Mouse (Mus musculus) hindbrain, embryonic 16.5 days (tissue): ENCODE data around the gene Ston1. TPM values are rescaled to one million over a fixed set of nuclear protein-coding genes. Genes with fewer than 3 reads are reported as not detected.

Experiments used
- ATAC-seq: fragments of 200-750 bp; cut with Nextera tagmentation; 2 replicates; pipeline ENCODE4 v1.8.0; 2017; ENCODE audit warnings: moderate TSS enrichment, moderate library complexity
- H3K27ac ChIP-seq: fragments of 300-500 bp; sonication (generic); 2 replicates; pipeline ENCODE4 v1.5.1; 2014; ENCODE audit warnings: low read depth, mild to moderate bottlenecking, control low read depth, low read length, moderate library complexity
- H3K27me3 ChIP-seq: fragments of 300-500 bp; sonication (generic); replicated peaks from 2 replicates; pipeline ENCODE4 v1.6.1; 2014; ENCODE audit warnings: low read length; ENCODE audit not compliant: control insufficient read depth, insufficient read depth
- H3K36me3 ChIP-seq: fragments of 300-500 bp; sonication (generic); 2 replicates; pipeline ENCODE4 v1.6.1; 2014; ENCODE audit warnings: mild to moderate bottlenecking, low read length, moderate library complexity, mixed read lengths; ENCODE audit not compliant: control insufficient read depth, insufficient read depth
- H3K4me1 ChIP-seq: fragments of 300-500 bp; sonication (generic); 2 replicates; pipeline ENCODE4 v1.6.1; 2014; ENCODE audit warnings: low read depth, low read length; ENCODE audit not compliant: control insufficient read depth, insufficient read depth
- H3K4me2 ChIP-seq: fragments of 300-500 bp; sonication (generic); 2 replicates; pipeline ENCODE4 v1.6.1; 2014; ENCODE audit warnings: mild to moderate bottlenecking, low read length, control low read depth, moderate library complexity
- H3K4me3 ChIP-seq: fragments of 300-500 bp; sonication (generic); 2 replicates; pipeline ENCODE4 v1.5.1; 2014; ENCODE audit warnings: mild to moderate bottlenecking, low read length, control low read depth, moderate library complexity
- H3K9ac ChIP-seq: fragments of 300-500 bp; sonication (generic); 2 replicates; pipeline ENCODE4 v1.6.1; 2014; ENCODE audit warnings: low read depth, mild to moderate bottlenecking, control low read depth, low read length, moderate library complexity
- H3K9me3 ChIP-seq: fragments of 300-500 bp; sonication (generic); 2 replicates; pipeline ENCODE4 v1.6.1; 2014; ENCODE audit warnings: mild to moderate bottlenecking, low read length, moderate library complexity; ENCODE audit not compliant: control insufficient read depth
- WGBS: fragments of 180-500 bp; shearing (Covaris S2); extraction: QIAGEN DNeasy Blood & Tissue Kit; methylation state at CpG from one replicate; pipeline ENCODE4 v1.1.7; 2014; 5-methylcytosine and 5-hydroxymethylcytosine counted together
- polyA plus RNA-seq: library from polyadenylated mRNA; unstranded; fragments of >200 nt; fragmentation: Nextera tagmentation; extraction: Ambion mirVana; gene quantifications from 2 replicates; pipeline ENCODE4 v1.2.1, GENCODE M21; 2015

Ston1 gene
- polyA plus RNA-seq, 1 experiment from 2014 or later, result 2.1 TPM

DNA sequence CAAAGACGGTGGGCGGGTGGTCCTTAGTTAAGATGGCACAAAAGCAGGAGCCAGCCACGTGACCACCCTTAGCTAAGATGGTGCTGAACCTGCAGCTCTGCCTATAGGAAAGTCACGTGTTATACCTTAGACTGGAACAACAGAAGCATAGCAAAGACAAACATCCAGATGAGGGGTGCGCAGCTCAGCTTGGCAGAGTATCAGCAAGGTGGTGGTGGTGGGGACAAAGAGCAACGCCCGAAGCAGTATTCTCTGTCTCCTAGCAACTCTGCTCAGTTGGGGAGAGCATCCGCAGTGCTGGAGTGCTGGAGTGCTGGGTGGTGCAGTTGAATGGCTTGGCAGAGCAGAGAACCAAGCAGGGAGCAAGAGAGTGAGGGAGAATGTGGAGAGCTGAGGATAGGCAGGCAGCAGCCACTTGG is 108.8 kb downstream of the Ston1 start:
- Histone ChIP-seq H3K4me3 (no peak overlapping the region), H3K27me3 (no peaks in the 10 kb centered on the region), H3K9ac (no peak overlapping the region), H3K36me3 (no peaks in the 10 kb centered on the region), H3K4me2 (no peak overlapping the region), H3K27ac (no peak overlapping the region), H3K4me1 (peaks cover 4% of the 10 kb centered on the region; the same call in 1 of the 2 replicates), H3K9me3 (no peaks in the 10 kb centered on the region)
- ATAC-seq, result peak; percentile 60
- 22% methylated on average over 8 of the region's 8 CpGs for WGBS

Other genes starting within 250 kb of the Ston1 start
- gene Foxn2, start 157.0 kb upstream of the Ston1 start, polyA plus RNA-seq, result 8.2 and 9.7 TPM in 2 replicates
- 35.7 and 38.8 TPM in 2 replicates for gene Ppp1r21, start 67.6 kb upstream of the Ston1 start, polyA plus RNA-seq
- gene Gtf2a1l, start 71.0 kb downstream of the Ston1 start, polyA plus RNA-seq, result 0.25 and 0.35 TPM in 2 replicates
- 2.5 and 4.0 TPM in 2 replicates for gene Lhcgr, start 194.3 kb downstream of the Ston1 start, polyA plus RNA-seq